Mouse (Mus musculus): ENCODE data around the gene Lcn5.

The Lcn5 gene

GRCm38 (mm10) chr2:25657652-25658051 is at the start of gene Lcn5:
TSS of gene Lcn5 (plus strand) at chr2:25657952.
- DNase-seq (ENCODE audit: low read depth in 1 of 2, low spot score in 2 of 2) = no peak

GRCm38 (mm10) chr2:25608671-25609070 is 49.1 kb upstream of the Lcn5 start:
- DNase-seq (ENCODE audit: low read depth in 1 of 2, low spot score in 2 of 2) = no peak

GRCm38 (mm10) chr2:25616398-25616797 is 41.4 kb upstream of the Lcn5 start:
- no peak for DNase-seq (ENCODE audit: low read depth in 1 of 2, low spot score in 2 of 2)

GRCm38 (mm10) chr2:25617578-25617977 is 40.2 kb upstream of the Lcn5 start, which contains the start of gene Ccdc183:
TSS of gene Ccdc183 (minus strand) at chr2:25617678.
- DNase-seq (ENCODE audit: low read depth in 1 of 2, low spot score in 2 of 2) = no peak

GRCm38 (mm10) chr2:25620386-25620785 is 37.4 kb upstream of the Lcn5 start:
- DNase-seq (ENCODE audit: low read depth in 1 of 2, low spot score in 2 of 2) = no peak

GRCm38 (mm10) chr2:25620852-25621228 is 36.9 kb upstream of the Lcn5 start:
- no peak for DNase-seq (ENCODE audit: low read depth in 1 of 2, low spot score in 2 of 2)

- DNase-seq (ENCODE audit: low read depth in 1 of 2, low spot score in 2 of 2) = peak; percentile 30 to 76
Measured at GRCm38 (mm10) chr2:25621229-25622200, 36.2 kb upstream of the Lcn5 start, which contains the start of gene Tmem141. TSS of gene Tmem141 (minus strand) at chr2:25622005.

GRCm38 (mm10) chr2:25625986-25626385 is 31.8 kb upstream of the Lcn5 start:
- no peak for DNase-seq (ENCODE audit: low read depth in 1 of 2, low spot score in 2 of 2)

- DNase-seq (ENCODE audit: low read depth in 1 of 2, low spot score in 2 of 2) = no peak
Measured at GRCm38 (mm10) chr2:25627811-25628210, 29.9 kb upstream of the Lcn5 start, which contains the start of gene Fcna. TSS of gene Fcna (minus strand) at chr2:25628030.

GRCm38 (mm10) chr2:25628738-25629137 is 29.0 kb upstream of the Lcn5 start:
- DNase-seq (ENCODE audit: low read depth in 1 of 2, low spot score in 2 of 2) = no peak

- no peak for DNase-seq (ENCODE audit: low read depth in 1 of 2, low spot score in 2 of 2)
Measured at GRCm38 (mm10) chr2:25633616-25634015, 24.1 kb upstream of the Lcn5 start.

GRCm38 (mm10) chr2:25634046-25634445 is 23.7 kb upstream of the Lcn5 start:
- no peak for DNase-seq (ENCODE audit: low read depth in 1 of 2, low spot score in 2 of 2)

GRCm38 (mm10) chr2:25639890-25640289 is 17.9 kb upstream of the Lcn5 start:
- no peak for DNase-seq (ENCODE audit: low read depth in 1 of 2, low spot score in 2 of 2)

GRCm38 (mm10) chr2:25652902-25653301 is 4.8 kb upstream of the Lcn5 start, which contains the start of gene Lcn8:
TSS of gene Lcn8 (plus strand) at chr2:25653120.
- no peak for DNase-seq (ENCODE audit: low read depth in 1 of 2, low spot score in 2 of 2)

- no peak for DNase-seq (ENCODE audit: low read depth in 1 of 2, low spot score in 2 of 2)
Measured at GRCm38 (mm10) chr2:25654502-25654901, 3.2 kb upstream of the Lcn5 start.

GRCm38 (mm10) chr2:25656691-25657090 is 1.1 kb upstream of the Lcn5 start:
- DNase-seq (ENCODE audit: low read depth in 1 of 2, low spot score in 2 of 2) = no peak

- no peak for DNase-seq (ENCODE audit: low read depth in 1 of 2, low spot score in 2 of 2)
Measured at GRCm38 (mm10) chr2:25657246-25657645, 506 bp upstream of the Lcn5 start.

GRCm38 (mm10) chr2:25660279-25660678 is 2.5 kb downstream of the Lcn5 start:
- DNase-seq (ENCODE audit: low read depth in 1 of 2, low spot score in 2 of 2) = no peak

GRCm38 (mm10) chr2:25661245-25661970 is 3.7 kb downstream of the Lcn5 start:
- no peak for DNase-seq (ENCODE audit: low read depth in 1 of 2, low spot score in 2 of 2)

GRCm38 (mm10) chr2:25663511-25663910 is 5.8 kb downstream of the Lcn5 start:
- peak in 1 of 2 experiments; percentile 10 for DNase-seq (ENCODE audit: low read depth in 1 of 2, low spot score in 2 of 2)

- no peak for DNase-seq (ENCODE audit: low read depth in 1 of 2, low spot score in 2 of 2)
Measured at GRCm38 (mm10) chr2:25664125-25664524, 6.4 kb downstream of the Lcn5 start.

- DNase-seq (ENCODE audit: low read depth in 1 of 2, low spot score in 2 of 2) = no peak
Measured at GRCm38 (mm10) chr2:25666516-25666915, 8.8 kb downstream of the Lcn5 start.
